Mouse (Mus musculus): Measurements from ENCODE around the gene Amdhd2.

The Amdhd2 gene

DNA sequence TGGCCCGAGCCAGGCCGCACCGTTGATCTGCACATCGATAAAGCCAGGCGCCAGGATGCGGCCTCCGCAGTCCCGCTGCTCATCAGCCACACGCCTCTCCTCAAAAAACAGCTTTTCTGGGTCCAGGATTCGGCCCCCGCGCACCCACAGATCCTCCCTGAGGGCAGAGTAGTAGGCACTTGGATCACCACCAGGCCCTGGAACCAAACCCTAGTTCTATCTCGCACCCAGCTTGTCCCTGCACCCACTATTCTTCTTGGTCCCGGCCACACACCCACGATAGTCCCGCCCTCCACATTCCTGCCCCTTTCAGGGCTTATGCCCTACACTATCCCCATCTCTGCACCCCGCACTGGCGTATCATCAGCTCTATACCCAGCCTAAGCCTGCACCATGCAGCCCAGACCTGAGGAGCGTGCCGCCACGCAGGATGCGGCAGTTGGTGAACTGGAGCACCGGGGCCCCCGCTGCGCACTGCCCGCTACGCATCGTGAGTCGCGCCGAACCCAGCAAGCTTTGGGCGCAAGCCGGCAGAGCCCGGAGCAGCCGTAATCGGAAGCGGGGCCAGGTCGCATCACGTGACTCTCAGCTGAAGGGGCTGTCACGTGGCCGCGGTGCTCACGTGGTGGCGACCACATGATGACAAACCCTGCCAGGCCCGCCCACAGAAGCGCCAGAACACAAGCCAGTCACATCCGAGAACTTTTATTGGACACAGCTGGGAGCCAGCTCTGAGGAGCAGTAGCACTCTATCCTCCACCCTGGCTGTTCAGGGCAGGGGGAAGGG lies at the start of gene Amdhd2:
Amdhd2 (minus strand) TSS at position 591 of the 787 bp plus-strand sequence.
- DNase-seq (ENCODE audit: low spot score) = peak; percentile 96

DNA sequence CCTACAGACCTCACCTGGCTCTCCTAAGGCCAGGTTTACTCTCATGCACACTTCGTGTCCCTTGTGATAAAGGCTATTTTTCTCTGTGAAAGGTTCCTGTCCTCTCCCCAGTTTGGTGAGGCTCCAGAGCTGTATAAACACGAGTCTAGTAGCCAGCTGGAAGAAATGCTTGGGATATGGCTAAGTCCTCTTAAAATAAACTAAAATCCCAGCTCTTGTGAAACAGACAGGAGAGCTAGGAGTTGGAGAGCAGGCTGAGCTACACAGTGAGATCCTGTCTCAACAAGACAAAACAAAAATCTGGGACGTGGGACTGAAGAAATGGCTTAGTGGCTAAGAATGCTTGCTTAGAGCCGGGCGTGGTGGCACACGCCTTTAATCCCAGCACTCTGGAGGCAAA lies 49.6 kb upstream of the Amdhd2 start:
- DNase-seq (ENCODE audit: low spot score) = no peak

GRCm38 (mm10) chr17:24212441-24213018 lies 49.0 kb upstream of the Amdhd2 start:
- no peak for DNase-seq (ENCODE audit: low spot score)

DNA sequence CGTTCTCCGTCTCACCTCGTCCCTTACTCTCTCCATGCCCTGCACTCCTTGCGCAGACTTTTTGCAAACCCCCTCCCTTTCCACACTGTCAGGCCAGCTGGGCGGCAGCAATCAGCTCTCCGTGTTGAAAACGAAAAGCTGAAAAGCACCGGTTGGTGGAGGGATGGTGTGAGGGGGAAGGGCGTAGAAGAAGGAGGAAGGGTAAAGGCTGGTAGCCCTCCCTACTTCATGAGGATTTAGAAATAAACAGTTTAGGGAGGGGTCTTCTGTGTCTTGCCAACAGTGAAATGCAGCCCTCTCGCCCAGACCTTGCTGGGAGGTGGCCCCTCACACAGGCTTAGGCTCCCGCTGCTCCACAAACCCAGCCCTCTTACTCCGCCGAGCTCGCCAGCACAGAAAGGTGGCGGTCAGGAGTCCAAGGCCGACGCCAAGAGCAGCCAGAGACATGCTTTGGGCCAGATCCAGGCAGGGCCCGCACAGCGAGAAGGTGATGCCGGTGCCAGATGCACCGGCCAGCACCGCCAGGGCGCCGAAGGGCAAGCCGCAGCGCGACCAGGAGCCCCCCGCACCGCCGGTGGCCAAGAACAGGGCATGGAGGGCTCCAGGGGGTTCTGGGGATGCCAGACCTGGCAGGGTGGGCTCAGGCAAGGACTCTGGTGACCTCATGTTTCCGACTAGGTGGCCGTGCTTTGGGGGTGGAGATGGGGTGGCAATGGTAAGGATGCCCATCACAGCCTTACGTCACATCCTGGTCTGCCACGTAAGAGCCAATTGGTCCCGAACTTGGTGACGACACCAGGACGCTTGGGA lies 48.3 kb upstream of the Amdhd2 start:
- peak; percentile 39 for DNase-seq (ENCODE audit: low spot score)

DNA sequence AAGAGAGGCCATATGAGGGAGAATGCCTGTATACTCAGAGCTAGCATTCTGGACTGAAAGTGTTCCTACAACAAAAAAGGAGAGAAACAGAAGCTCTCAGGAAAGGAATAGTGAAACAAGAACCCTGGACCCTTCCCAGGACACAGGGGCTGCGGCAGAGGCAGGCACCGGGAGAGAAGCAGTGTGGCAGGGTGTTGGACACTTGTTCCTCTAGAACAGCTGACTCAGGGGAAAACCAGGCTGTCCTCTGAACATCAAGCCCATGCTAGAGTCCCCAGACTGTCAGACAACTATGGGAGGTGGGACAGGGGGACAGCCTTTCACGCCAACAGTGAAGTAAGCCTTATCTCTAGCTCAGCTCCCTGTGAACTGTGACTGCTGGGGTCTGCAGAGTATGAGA lies 47.0 kb upstream of the Amdhd2 start:
- no peak for DNase-seq (ENCODE audit: low spot score)

- no peak for DNase-seq (ENCODE audit: low spot score)
Measured at GRCm38 (mm10) chr17:24209916-24210240, 46.3 kb upstream of the Amdhd2 start.

GRCm38 (mm10) chr17:24209043-24209915 lies 45.7 kb upstream of the Amdhd2 start, which contains the start of gene Ntn3:
TSS of gene Ntn3 (minus strand) at chr17:24209531.
- peak; percentile 37 for DNase-seq (ENCODE audit: low spot score)

GRCm38 (mm10) chr17:24208641-24209042 lies 45.1 kb upstream of the Amdhd2 start:
- DNase-seq (ENCODE audit: low spot score) = no peak

- no peak for DNase-seq (ENCODE audit: low spot score)
Measured at GRCm38 (mm10) chr17:24207768-24208640, 44.4 kb upstream of the Amdhd2 start.

- no peak for DNase-seq (ENCODE audit: low spot score)
Measured at GRCm38 (mm10) chr17:24206451-24207351, 43.1 kb upstream of the Amdhd2 start.

GRCm38 (mm10) chr17:24205908-24206361 lies 42.4 kb upstream of the Amdhd2 start:
- DNase-seq (ENCODE audit: low spot score) = no peak

- peak; percentile 89 for DNase-seq (ENCODE audit: low spot score)
Measured at GRCm38 (mm10) chr17:24205284-24205888, 41.8 kb upstream of the Amdhd2 start, which contains the start of gene Tbc1d24. TSS of gene Tbc1d24 (minus strand) at chr17:24205562.

DNA sequence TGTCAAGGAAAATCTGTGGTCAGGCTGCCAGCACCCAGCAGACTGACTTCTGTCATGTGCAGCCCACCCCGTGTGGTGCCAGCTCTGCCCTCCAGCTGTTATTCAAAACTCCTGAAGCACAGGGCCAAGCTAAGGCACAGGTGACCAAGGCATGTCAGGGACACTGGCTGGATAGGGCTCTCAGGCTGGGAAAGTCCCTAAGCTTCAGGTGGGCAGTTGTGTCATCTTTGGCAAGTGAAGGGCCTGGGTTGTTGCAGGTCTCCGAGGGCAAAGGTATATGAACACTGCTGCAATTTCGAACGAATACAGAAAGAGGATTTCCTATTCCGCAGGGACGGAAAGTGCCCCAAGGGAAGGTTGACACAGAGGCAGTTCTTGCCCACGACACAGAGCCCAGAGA lies 41.3 kb upstream of the Amdhd2 start:
- DNase-seq (ENCODE audit: low spot score) = no peak

GRCm38 (mm10) chr17:24203611-24204534 lies 40.3 kb upstream of the Amdhd2 start:
- DNase-seq (ENCODE audit: low spot score) = no peak

GRCm38 (mm10) chr17:24203068-24203467 lies 39.5 kb upstream of the Amdhd2 start:
- no peak for DNase-seq (ENCODE audit: low spot score)

GRCm38 (mm10) chr17:24201092-24201491 lies 37.5 kb upstream of the Amdhd2 start:
- no peak for DNase-seq (ENCODE audit: low spot score)

GRCm38 (mm10) chr17:24199741-24200140 lies 36.2 kb upstream of the Amdhd2 start:
- no peak for DNase-seq (ENCODE audit: low spot score)

DNA sequence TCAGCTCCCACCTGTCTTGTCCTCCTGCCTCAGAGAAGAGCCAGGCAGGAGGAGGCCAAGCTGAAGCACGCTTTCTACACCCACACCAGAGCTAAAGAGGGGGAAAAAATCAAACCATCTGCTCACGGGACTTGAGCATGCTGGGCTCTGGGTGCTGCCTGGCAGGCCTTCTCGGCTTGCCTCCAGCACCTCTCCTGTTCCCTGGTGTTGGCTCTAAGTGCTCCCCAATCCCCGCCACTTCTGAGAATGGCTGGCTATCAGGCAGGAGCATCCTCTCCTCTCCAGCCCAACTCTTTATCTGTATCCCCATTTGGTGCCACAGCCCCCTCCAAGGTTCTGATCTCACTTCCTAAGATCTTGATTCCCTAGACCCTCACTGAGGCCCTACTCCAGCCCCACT lies 35.7 kb upstream of the Amdhd2 start:
- no peak for DNase-seq (ENCODE audit: low spot score)
